Mouse (Mus musculus) limb, embryonic 14.5 days (tissue): Measurements from ENCODE around the gene Fbxl8. TPM values are rescaled to one million over a fixed set of nuclear protein-coding genes. Genes with fewer than 3 reads are reported as not detected.

Experiments
- ATAC-seq: fragments of 200-750 bp; cut with Nextera tagmentation; 2 replicates; pipeline ENCODE4 v1.8.0; 2017; ENCODE audit warnings: low read depth, moderate number of reproducible peaks, moderate TSS enrichment; ENCODE audit not compliant: low FRiP score
- DNase-seq: peaks from one replicate; pipeline ENCODE4 v3.0.0-alpha.2; 2015; ENCODE audit warnings: low spot score
- H3K27ac ChIP-seq: fragments of 300-500 bp; sonication (generic); replicated peaks from 2 replicates; pipeline ENCODE4 v1.5.1; 2014; ENCODE audit warnings: low read depth, mild to moderate bottlenecking, low read length, moderate library complexity, mixed read lengths
- H3K27me3 ChIP-seq: fragments of 300-500 bp; sonication (generic); 2 replicates; pipeline ENCODE4 v1.6.1; 2014; ENCODE audit warnings: low read length, mixed read lengths; ENCODE audit not compliant: control insufficient read depth, insufficient read depth
- H3K36me3 ChIP-seq: fragments of 300-500 bp; sonication (generic); 2 replicates; pipeline ENCODE4 v1.6.1; 2014; ENCODE audit warnings: mild to moderate bottlenecking, low read length, moderate library complexity, mixed read lengths; ENCODE audit not compliant: control insufficient read depth, insufficient read depth
- H3K4me1 ChIP-seq: fragments of 300-500 bp; sonication (generic); 2 replicates; pipeline ENCODE4 v1.6.1; 2014; ENCODE audit warnings: antibody characterized with exemption, low read length, mixed read lengths; ENCODE audit not compliant: control insufficient read depth, insufficient read depth
- H3K4me2 ChIP-seq: fragments of 300-500 bp; sonication (generic); replicated peaks from 2 replicates; pipeline ENCODE4 v1.6.1; 2014; ENCODE audit warnings: low read depth, mild to moderate bottlenecking, low read length, moderate library complexity; ENCODE audit not compliant: severe bottlenecking
- H3K4me3 ChIP-seq: fragments of 300-500 bp; sonication (generic); replicated peaks from 2 replicates; pipeline ENCODE4 v1.5.1; 2014; ENCODE audit warnings: low read length
- H3K9ac ChIP-seq: fragments of 300-500 bp; sonication (generic); 2 replicates; pipeline ENCODE4 v1.6.1; 2014; ENCODE audit warnings: mild to moderate bottlenecking, low read depth, low read length, moderate library complexity; ENCODE audit not compliant: severe bottlenecking
- H3K9me3 ChIP-seq: fragments of 300-500 bp; sonication (generic); 2 replicates; pipeline ENCODE4 v1.6.1; 2016; ENCODE audit warnings: low read length; ENCODE audit not compliant: control insufficient read depth
- POLR2A ChIP-seq: fragments of 200-500 bp; IDR thresholded peaks from 2 replicates; pipeline ENCODE4 v1.8.0; 2012; ENCODE audit warnings: inconsistent platforms, mild to moderate bottlenecking, moderate library complexity, borderline replicate concordance; ENCODE audit not compliant: insufficient read depth, insufficient read length; ENCODE audit errors: extremely low read depth
- WGBS: fragments of 180-500 bp; shearing (Covaris S2); extraction: QIAGEN DNeasy Blood & Tissue Kit; methylation state at CpG from one replicate; pipeline ENCODE4 v1.1.7; 2014; 5-methylcytosine and 5-hydroxymethylcytosine counted together
- polyA plus RNA-seq, 2 experiments: library from polyadenylated mRNA; depleted of rRNA in 1 of 2; stranded (reverse) in 1 of 2; unstranded in 1 of 2; fragments of >200 nt; fragmentation: Nextera tagmentation in 1 of 2; extraction: Ambion mirVana in 1 of 2; gene quantifications; 2 replicates each; pipeline versions ENCODE4 v1.2.1 to v1.2.3; 2012 to 2014

Gene Fbxl8
- polyA plus RNA-seq, 2 experiments: 2.9 to 4.0 TPM

- Histone ChIP-seq H3K4me2 (peak within 1 kb of the TSS; percentile 91), H3K4me1 (peaks cover 15% of the 10 kb centered on the region), H3K4me3 (peak within 1 kb of the TSS; percentile 91), H3K9me3 (no peaks in the 10 kb centered on the region), H3K9ac (peak within 1 kb of the TSS; percentile 83), H3K27me3 (no peaks in the 10 kb centered on the region), H3K27ac (0 out of 2 replicates have a peak within 1 kb of the TSS, but pooled peaks have one; percentile 55), H3K36me3 (peaks cover 37% of the 10 kb centered on the region)
- peak; percentile 92 for ATAC-seq
- under 1% methylated on average over 52 of the region's 58 CpGs for WGBS
- peak; percentile 92 for DNase-seq
- TF ChIP-seq POLR2A: 0 out of 2 replicates have a peak, but pooled peaks have one; percentile 49
Measured at GRCm38 (mm10) chr8:105297511-105298192, 33.2 kb downstream of the Fbxl8 start, which contains the start of gene E2f4. TSS of gene E2f4 (plus strand) at chr8:105297663.

GRCm38 (mm10) chr8:105298351-105299252, 34.2 kb downstream of the Fbxl8 start:
- no peak for TF ChIP-seq POLR2A
- peaks cover 46% of the 10 kb centered on the region for H3K36me3 ChIP-seq
- H3K9ac ChIP-seq: peak overlapping the region; percentile 83
- DNase-seq (no peak), ATAC-seq (no peak)
- WGBS: 56% methylated on average over 18 of the region's 18 CpGs
- peaks cover 15% of the 10 kb centered on the region for H3K4me1 ChIP-seq
- peak overlapping the region; percentile 91 for H3K4me3 ChIP-seq
- no peak overlapping the region for H3K27ac ChIP-seq
- no peaks in the 10 kb centered on the region for H3K9me3 ChIP-seq
- no peaks in the 10 kb centered on the region for H3K27me3 ChIP-seq
- peak overlapping the region; percentile 91 for H3K4me2 ChIP-seq

GRCm38 (mm10) chr8:105299962-105300361, 35.5 kb downstream of the Fbxl8 start:
- Histone ChIP-seq H3K27ac (no peak overlapping the region), H3K27me3 (no peaks in the 10 kb centered on the region), H3K4me3 (no peak overlapping the region), H3K9me3 (no peaks in the 10 kb centered on the region), H3K9ac (no peak overlapping the region), H3K36me3 (peaks cover 59% of the 10 kb centered on the region), H3K4me1 (peaks cover 21% of the 10 kb centered on the region), H3K4me2 (no peak overlapping the region)
- DNase-seq (no peak), ATAC-seq (no peak)
- 93% methylated on average over 8 of the region's 8 CpGs for WGBS
- no peak for TF ChIP-seq POLR2A

- no peaks in the 10 kb centered on the region for H3K27me3 ChIP-seq
- H3K9ac ChIP-seq: no peak overlapping the region
- H3K36me3 ChIP-seq: peaks cover 74% of the 10 kb centered on the region
- H3K9me3 ChIP-seq: no peaks in the 10 kb centered on the region
- H3K4me1 ChIP-seq: peaks cover 25% of the 10 kb centered on the region
- H3K27ac ChIP-seq: no peak overlapping the region
- TF ChIP-seq POLR2A: no peak
- H3K4me2 ChIP-seq: no peak overlapping the region
- ATAC-seq: no peak
- DNase-seq: no peak
- 83% methylated on average over 8 of the region's 8 CpGs for WGBS
- no peak overlapping the region for H3K4me3 ChIP-seq
Measured at GRCm38 (mm10) chr8:105303396-105303795, 38.9 kb downstream of the Fbxl8 start.

- peaks cover 77% of the 10 kb centered on the region for H3K36me3 ChIP-seq
- H3K4me3 ChIP-seq: no peak overlapping the region
- ATAC-seq (no peak), DNase-seq (no peak)
- WGBS: 81% methylated on average over 9 of the region's 9 CpGs
- peaks cover 20% of the 10 kb centered on the region for H3K4me1 ChIP-seq
- H3K27me3 ChIP-seq: no peaks in the 10 kb centered on the region
- no peak overlapping the region for H3K9ac ChIP-seq
- no peak overlapping the region for H3K27ac ChIP-seq
- H3K4me2 ChIP-seq: no peak overlapping the region
- H3K9me3 ChIP-seq: no peaks in the 10 kb centered on the region
- no peak for TF ChIP-seq POLR2A
Measured at GRCm38 (mm10) chr8:105303874-105304273, 39.4 kb downstream of the Fbxl8 start.
